Mouse (Mus musculus) embryonic fibroblast, embryonic 13.5 days (primary cell): ENCODE measurements around the gene Ripk1. TPM values are rescaled to one million over a fixed set of nuclear protein-coding genes. Genes with fewer than 3 reads are reported as not detected.

Experiments
- H3K27ac ChIP-seq: 2 replicates; pipeline ENCODE4 v1.5.1; 2012; ENCODE audit warnings: low read length, control low read depth, inconsistent platforms; ENCODE audit not compliant: insufficient read depth
- H3K4me1 ChIP-seq: 2 replicates; pipeline ENCODE4 v1.6.1; 2011; ENCODE audit warnings: low read length; ENCODE audit not compliant: control insufficient read depth, insufficient read depth
- H3K4me3 ChIP-seq: 2 replicates; pipeline ENCODE4 v1.5.1; 2011; ENCODE audit warnings: mild to moderate bottlenecking, control low read depth, low read length; ENCODE audit not compliant: insufficient read depth
- CTCF ChIP-seq: IDR thresholded peaks from 2 replicates; pipeline ENCODE4 v1.5.1; 2011; ENCODE audit warnings: mild to moderate bottlenecking, control low read depth, low read length, moderate library complexity, borderline replicate concordance; ENCODE audit not compliant: insufficient read depth
- POLR2A ChIP-seq: IDR thresholded peaks from 2 replicates; pipeline ENCODE4 v1.6.1; 2011; ENCODE audit warnings: low read depth, mild to moderate bottlenecking, control low read depth, low read length, moderate library complexity
- polyA plus RNA-seq: library from polyadenylated mRNA; stranded (reverse); fragments of >200 nt; gene quantifications from 2 replicates; pipeline ENCODE4 v1.2.4, GENCODE M21; 2011; ENCODE audit warnings: low read depth; ENCODE audit not compliant: missing spikeins, insufficient read length

Ripk1 gene
- polyA plus RNA-seq, 1 experiment: 43.4 TPM

GRCm38 (mm10) chr13:34076561-34077491 lies 74.7 kb downstream of the Ripk1 start:
- no peak for TF ChIP-seq CTCF
- TF ChIP-seq POLR2A: no peak
- Histone ChIP-seq H3K4me1 (peaks cover 11% of the 10 kb centered on the region), H3K4me3 (peak overlapping the region; percentile 66), H3K27ac (no peak overlapping the region)

- Histone ChIP-seq H3K4me3 (peak within 1 kb of the TSS; percentile 66), H3K4me1 (peaks cover 11% of the 10 kb centered on the region), H3K27ac (0 out of 2 replicates have a peak within 1 kb of the TSS, but pooled peaks have one; percentile 1)
- TF ChIP-seq CTCF: 0 out of 2 replicates have a peak, but pooled peaks have one; percentile 9
- TF ChIP-seq POLR2A: peak; percentile 100
These were observed 75.5 kb downstream of the Ripk1 start, which contains the start of gene Tubb2a for GRCm38 (mm10) chr13:34077492-34078271. Gene Tubb2a, minus strand, starts transcription at chr13:34078007.

GRCm38 (mm10) chr13:34078500-34079280 lies 76.5 kb downstream of the Ripk1 start:
- 0 out of 2 replicates have a peak overlapping the region, but pooled peaks have one; percentile 1 for H3K27ac ChIP-seq
- peaks cover 11% of the 10 kb centered on the region for H3K4me1 ChIP-seq
- H3K4me3 ChIP-seq: no peak overlapping the region
- no peak for TF ChIP-seq CTCF
- TF ChIP-seq POLR2A: no peak

GRCm38 (mm10) chr13:34079801-34080200 lies 77.6 kb downstream of the Ripk1 start:
- TF ChIP-seq CTCF (no peak), POLR2A (0 out of 2 replicates have a peak, but pooled peaks have one; percentile 22)
- H3K4me3 ChIP-seq: no peak overlapping the region
- H3K27ac ChIP-seq: no peak overlapping the region
- H3K4me1 ChIP-seq: peaks cover 14% of the 10 kb centered on the region

GRCm38 (mm10) chr13:34081926-34082325 lies 79.8 kb downstream of the Ripk1 start:
- Histone ChIP-seq H3K4me1 (peaks cover 16% of the 10 kb centered on the region), H3K27ac (no peak overlapping the region)

GRCm38 (mm10) chr13:34084026-34084750 lies 82.0 kb downstream of the Ripk1 start:
- H3K4me1 ChIP-seq: peaks cover 11% of the 10 kb centered on the region
- no peak overlapping the region for H3K4me3 ChIP-seq
- H3K27ac ChIP-seq: no peak overlapping the region
- TF ChIP-seq CTCF (no peak), POLR2A (no peak)

More at GRCm38 (mm10) chr13:34081926-34082325, 79.8 kb downstream of the Ripk1 start:
- TF ChIP-seq POLR2A: no peak
- no peak for TF ChIP-seq CTCF
- no peak overlapping the region for H3K4me3 ChIP-seq

Other genes starting within 250 kb of the Ripk1 start
- not detected in 2 replicates for gene Serpinb6e, start 159.0 kb upstream of the Ripk1 start, polyA plus RNA-seq
- gene Serpinb6c, start 96.7 kb upstream of the Ripk1 start, polyA plus RNA-seq: 0.53 TPM in 1 of 2 replicates, not detected in the other
- 20.9 and 22.2 TPM in 2 replicates for gene Nqo2, start 37.7 kb upstream of the Ripk1 start, polyA plus RNA-seq
- gene Serpinb6a, start 431 bp downstream of the Ripk1 start, polyA plus RNA-seq: 299 and 405 TPM in 2 replicates
- gene Bphl, start 35.2 kb downstream of the Ripk1 start, polyA plus RNA-seq: 38.4 and 45.9 TPM in 2 replicates
- 137 and 139 TPM in 2 replicates for gene Tubb2a, start 75.6 kb downstream of the Ripk1 start, polyA plus RNA-seq
- gene Tubb2b, start 128.1 kb downstream of the Ripk1 start, polyA plus RNA-seq: 146 and 176 TPM in 2 replicates
- gene Psmg4, start 160.6 kb downstream of the Ripk1 start, polyA plus RNA-seq: 18.5 and 21.7 TPM in 2 replicates